Mouse (Mus musculus): ENCODE data around the gene Nup93. TPM values are rescaled to one million over a fixed set of nuclear protein-coding genes. Genes with fewer than 3 reads are reported as not detected.
"Not testable (repeated sequence)": the region's sequence is repeated elsewhere in the genome, so short reads cannot be mapped to it uniquely, and the experiment has no call there.

Nup93 gene
- total RNA-seq (2014; rRNA removed) = 43.7 and 44.5 TPM in 2 replicates
- polyA plus RNA-seq (2015; fragmentation: Nextera tagmentation; extraction: Ambion mirVana) = 31.4 and 36.7 TPM in 2 replicates

GRCm38 (mm10) chr8:94214252-94215173 lies at the start of gene Nup93:
Gene Nup93, plus strand, starts transcription at chr8:94214564.
- Histone ChIP-seq H3K9ac (peak within 1 kb of the TSS; percentile 74), H3K27ac (ENCODE audit: low read depth, low read length) (peak within 1 kb of the TSS; percentile 64), H3K4me1 (ENCODE audit: insufficient read depth) (0 out of 2 replicates have a peak, but pooled peaks cover 1% of the 10 kb centered on the region), H3K9me3 (ENCODE audit: low read length) (no peaks in the 10 kb centered on the region), H3K4me3 (ENCODE audit: low read depth, low read length) (peak within 1 kb of the TSS; percentile 78), H3K36me3 (ENCODE audit: insufficient read depth) (no peaks in the 10 kb centered on the region), H3K4me2 (ENCODE audit: low read depth) (peak within 1 kb of the TSS; percentile 80), H3K27me3 (ENCODE audit: insufficient read depth, low read length) (no peaks in the 10 kb centered on the region)
- peak; percentile 97 for ATAC-seq
- no peak for TF ChIP-seq CTCF (IDR thresholded peaks at IDR 0.05; ENCODE audit: low read depth)
- WGBS = under 1% methylated on average over 68 of the region's 68 CpGs
- peak; percentile 97 for DNase-seq

- not testable (repeated sequence) for H3K36me3 ChIP-seq (ENCODE audit: insufficient read depth); H3K9ac ChIP-seq; H3K4me3 ChIP-seq (ENCODE audit: low read depth, low read length); ATAC-seq; H3K4me2 ChIP-seq (ENCODE audit: low read depth); H3K27ac ChIP-seq (ENCODE audit: low read depth, low read length); H3K27me3 ChIP-seq (ENCODE audit: insufficient read depth, low read length); H3K9me3 ChIP-seq (ENCODE audit: low read length); DNase-seq; H3K4me1 ChIP-seq (ENCODE audit: insufficient read depth)
- 75% methylated on average over 8 of the region's 8 CpGs for WGBS
Observed at GRCm38 (mm10) chr8:94165772-94166171, 48.6 kb upstream of the Nup93 start.

DNA sequence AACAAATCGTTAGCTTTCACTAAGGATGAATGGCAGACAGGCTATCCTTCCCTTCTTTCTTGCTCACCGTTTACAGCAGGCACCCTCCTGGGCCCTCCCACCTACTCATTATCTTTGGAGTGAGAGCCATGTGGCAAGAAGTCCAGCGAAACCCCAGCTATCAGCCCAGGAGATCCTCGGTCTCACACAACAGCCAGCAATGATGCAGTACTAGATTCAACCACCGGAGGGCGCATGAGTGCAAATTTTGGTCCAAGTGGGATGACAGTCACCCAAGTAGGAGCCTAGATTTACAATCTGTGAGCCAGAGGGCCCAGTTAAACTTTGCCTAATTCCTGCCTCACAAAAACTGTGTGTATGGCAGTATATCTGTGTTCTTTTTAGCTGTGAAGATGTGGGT lies 47.1 kb upstream of the Nup93 start:
- H3K4me3 ChIP-seq (ENCODE audit: low read depth, low read length) = no peak overlapping the region
- ATAC-seq = peak; percentile 72
- no peak overlapping the region for H3K27ac ChIP-seq (ENCODE audit: low read depth, low read length)
- no peaks in the 10 kb centered on the region for H3K36me3 ChIP-seq (ENCODE audit: insufficient read depth)
- DNase-seq = peak; percentile 94
- no peak overlapping the region for H3K9ac ChIP-seq
- no peaks in the 10 kb centered on the region for H3K4me1 ChIP-seq (ENCODE audit: insufficient read depth)
- H3K9me3 ChIP-seq (ENCODE audit: low read length) = no peaks in the 10 kb centered on the region
- peaks cover 8% of the 10 kb centered on the region; the same call in 1 of the 2 replicates for H3K27me3 ChIP-seq (ENCODE audit: insufficient read depth, low read length)
- 2% methylated on average over 6 of the region's 6 CpGs for WGBS
- TF ChIP-seq CTCF (IDR thresholded peaks at IDR 0.05; ENCODE audit: low read depth) = peak; percentile 95
- peak overlapping the region; percentile 33; the same call in 1 of the 2 replicates for H3K4me2 ChIP-seq (ENCODE audit: low read depth)

- Histone ChIP-seq H3K4me1 (ENCODE audit: insufficient read depth) (0 out of 2 replicates have a peak, but pooled peaks cover 3% of the 10 kb centered on the region), H3K4me3 (ENCODE audit: low read depth, low read length) (no peak overlapping the region), H3K9me3 (ENCODE audit: low read length) (no peaks in the 10 kb centered on the region), H3K9ac (no peak overlapping the region), H3K4me2 (ENCODE audit: low read depth) (no peak overlapping the region), H3K36me3 (ENCODE audit: insufficient read depth) (no peaks in the 10 kb centered on the region), H3K27me3 (ENCODE audit: insufficient read depth, low read length) (peaks cover 8% of the 10 kb centered on the region; the same call in 1 of the 2 replicates), H3K27ac (ENCODE audit: low read depth, low read length) (no peak overlapping the region)
- DNase-seq (no peak), ATAC-seq (no peak)
- WGBS = 91% methylated on average over 5 of the region's 5 CpGs
- TF ChIP-seq CTCF (IDR thresholded peaks at IDR 0.05; ENCODE audit: low read depth) = no peak
Observed at GRCm38 (mm10) chr8:94169547-94169946, 44.8 kb upstream of the Nup93 start.

GRCm38 (mm10) chr8:94171321-94171755 lies 43.0 kb upstream of the Nup93 start:
- peak overlapping the region; percentile 91; the same call in 1 of the 2 replicates for H3K4me2 ChIP-seq (ENCODE audit: low read depth)
- H3K27me3 ChIP-seq (ENCODE audit: insufficient read depth, low read length) = peaks cover 8% of the 10 kb centered on the region; the same call in 1 of the 2 replicates
- no peak overlapping the region; the same call in 1 of the 2 replicates for H3K4me3 ChIP-seq (ENCODE audit: low read depth, low read length)
- H3K36me3 ChIP-seq (ENCODE audit: insufficient read depth) = no peaks in the 10 kb centered on the region
- ATAC-seq (no peak), DNase-seq (no peak)
- WGBS = 55% methylated on average over 10 of the region's 10 CpGs
- no peak overlapping the region for H3K27ac ChIP-seq (ENCODE audit: low read depth, low read length)
- H3K9ac ChIP-seq = peak overlapping the region; percentile 60; the same call in 1 of the 2 replicates
- 0 out of 2 replicates have a peak, but pooled peaks cover 3% of the 10 kb centered on the region for H3K4me1 ChIP-seq (ENCODE audit: insufficient read depth)
- no peak for TF ChIP-seq CTCF (IDR thresholded peaks at IDR 0.05; ENCODE audit: low read depth)
- H3K9me3 ChIP-seq (ENCODE audit: low read length) = no peaks in the 10 kb centered on the region

DNA sequence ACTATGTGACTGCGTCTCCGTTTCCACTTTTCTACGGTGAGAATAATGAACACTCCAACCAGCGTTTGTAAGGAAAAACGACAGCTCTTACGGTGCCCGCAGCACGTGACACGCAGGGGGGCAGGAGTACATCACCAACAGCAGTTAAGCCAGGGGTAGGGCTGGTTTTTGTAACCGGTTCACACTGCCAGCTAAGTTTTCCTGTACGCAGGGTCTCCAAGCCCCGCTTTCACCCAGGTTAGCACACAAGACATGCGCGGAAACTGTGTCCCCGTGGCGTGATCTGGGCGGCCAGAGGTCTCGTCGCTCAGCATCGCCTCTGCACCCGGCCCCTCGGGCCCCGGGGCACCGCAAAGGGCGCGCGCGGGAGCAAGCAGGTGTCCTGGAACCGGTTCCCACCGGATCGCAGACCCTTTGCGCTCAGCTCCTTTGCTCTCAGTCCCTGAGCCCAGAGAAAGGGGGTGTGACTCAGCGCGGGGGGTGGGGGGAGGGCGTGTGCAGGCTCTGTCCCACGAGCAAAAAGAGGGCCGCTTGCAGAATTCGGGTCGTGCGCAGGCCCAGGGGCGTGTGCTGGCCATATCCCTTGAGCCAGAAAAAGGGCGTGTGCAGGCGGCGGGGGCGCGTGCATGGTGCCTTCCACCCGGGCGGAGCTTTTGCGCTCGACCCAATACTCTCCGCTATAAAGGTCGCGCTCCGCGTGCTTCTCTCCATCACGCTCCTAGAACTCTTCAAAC lies 42.1 kb upstream of the Nup93 start, which contains the start of gene Mt2:
Gene Mt2 (plus strand): TSS at position 590 of the 734 bp plus-strand sequence.
- ATAC-seq (peak; percentile 86), DNase-seq (peak; percentile 66)
- peak within 1 kb of the TSS; percentile 45 for H3K4me3 ChIP-seq (ENCODE audit: low read depth, low read length)
- no peaks in the 10 kb centered on the region for H3K9me3 ChIP-seq (ENCODE audit: low read length)
- 1% methylated on average over 51 of the region's 56 CpGs for WGBS
- no peaks in the 10 kb centered on the region for H3K36me3 ChIP-seq (ENCODE audit: insufficient read depth)
- peak within 1 kb of the TSS; percentile 57 for H3K27ac ChIP-seq (ENCODE audit: low read depth, low read length)
- peaks cover 8% of the 10 kb centered on the region; the same call in 1 of the 2 replicates for H3K27me3 ChIP-seq (ENCODE audit: insufficient read depth, low read length)
- H3K4me2 ChIP-seq (ENCODE audit: low read depth) = peak within 1 kb of the TSS; percentile 91
- TF ChIP-seq CTCF (IDR thresholded peaks at IDR 0.05; ENCODE audit: low read depth) = no peak
- H3K9ac ChIP-seq = peak within 1 kb of the TSS; percentile 60
- 0 out of 2 replicates have a peak, but pooled peaks cover 3% of the 10 kb centered on the region for H3K4me1 ChIP-seq (ENCODE audit: insufficient read depth)

Data from forebrain, postnatal 0 days (tissue).